Comparison of ENCODE assay signal across 8 mouse cellular contexts in the genomic region with DNA sequence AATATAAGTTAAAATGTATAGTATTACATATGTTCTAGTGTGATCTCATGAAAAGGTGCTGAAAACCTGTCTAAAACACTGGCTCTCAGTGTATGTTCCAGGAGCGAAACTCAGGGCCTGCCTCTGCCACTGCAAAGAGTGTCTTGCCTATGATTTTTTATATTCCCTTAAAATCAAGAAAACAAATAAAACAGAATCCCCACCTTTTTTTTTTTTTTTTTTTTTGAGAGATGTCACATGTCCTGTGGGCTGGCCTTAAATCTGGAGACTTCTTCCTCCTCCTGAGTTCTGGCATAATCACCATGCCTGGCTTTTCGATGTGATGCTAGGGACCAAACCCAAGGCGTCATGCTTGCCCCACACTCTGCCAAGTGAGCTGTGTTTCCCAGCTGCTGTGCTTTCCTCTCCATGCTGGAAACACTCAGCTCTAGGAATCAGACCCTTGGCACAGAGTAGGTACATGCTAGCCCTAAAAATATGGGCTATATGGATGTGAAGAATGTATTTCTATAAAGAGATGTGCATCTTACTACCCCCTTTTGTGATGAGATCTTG. TPM values are rescaled to one million over a fixed set of nuclear protein-coding genes. Genes with fewer than 3 reads are reported as not detected.
DNase-seq lines count a peak whose midpoint lies in the region; ATAC-seq and TF ChIP-seq lines count a peak whose summit lies in the region.

No protein-coding gene starts in this region.

- H3K9me3 ChIP-seq in E14TG2a.4 (ENCODE audit: low read length), result no peaks in the 10 kb centered on the region
- H3K9me3 ChIP-seq in forebrain, embryonic 15.5 days, result no peaks in the 10 kb centered on the region
- no peaks in the 10 kb centered on the region for H3K9me3 ChIP-seq in hindbrain, embryonic 13.5 days

- H3K4me3 ChIP-seq in E14TG2a.4 (replicated peaks; ENCODE audit: low read length), result peak overlapping the region; percentile 53
- H3K4me3 ChIP-seq in forebrain, embryonic 15.5 days, result no peak overlapping the region
- no peak overlapping the region for H3K4me3 ChIP-seq in hindbrain, embryonic 13.5 days

- H3K4me2 ChIP-seq in forebrain, embryonic 15.5 days (replicated peaks), result no peak overlapping the region
- no peak overlapping the region for H3K4me2 ChIP-seq in hindbrain, embryonic 13.5 days

- H3K27ac ChIP-seq in forebrain, embryonic 15.5 days (replicated peaks), result peak overlapping the region; percentile 78
- peak overlapping the region; percentile 60 for H3K27ac ChIP-seq in hindbrain, embryonic 13.5 days

- peaks cover 21% of the 10 kb centered on the region for H3K36me3 ChIP-seq in E14TG2a.4 (ENCODE audit: insufficient read depth, low read length)
- no peaks in the 10 kb centered on the region for H3K36me3 ChIP-seq in forebrain, embryonic 15.5 days
- no peaks in the 10 kb centered on the region for H3K36me3 ChIP-seq in hindbrain, embryonic 13.5 days

- peaks cover 92% of the 10 kb centered on the region for H3K4me1 ChIP-seq in E14TG2a.4 (replicated peaks; ENCODE audit: low read depth, low read length)
- H3K4me1 ChIP-seq in forebrain, embryonic 15.5 days, result peaks cover 33% of the 10 kb centered on the region
- H3K4me1 ChIP-seq in hindbrain, embryonic 13.5 days (replicated peaks), result peaks cover 33% of the 10 kb centered on the region

- no peak for ATAC-seq in cerebellum, adult (ENCODE audit: insufficient number of reproducible peaks, low FRiP score, low TSS enrichment)
- 0 out of 2 replicates have a peak, but pooled peaks have one; percentile 46 for ATAC-seq in forebrain, embryonic 15.5 days (replicated peaks)
- ATAC-seq in hindbrain, embryonic 13.5 days (ENCODE audit: low FRiP score), result no peak
- no peak for ATAC-seq in activated CD4-positive, CD25-positive, alpha-beta regulatory T cell, adult 4 months

- DNase-seq in cerebellum, adult 18-20 months, result peak; percentile 28 to 31
- peak; percentile 13 to 39 for DNase-seq in right cerebral cortex, postnatal 36 days (ENCODE audit: low spot score in 2 of 2)
- DNase-seq in ovary, postnatal 36 days (ENCODE audit: low spot score), result no peak

- 69% methylated on average over 3 of the region's 3 CpGs for WGBS in forebrain, embryonic 15.5 days
- WGBS in hindbrain, embryonic 13.5 days, result 74% methylated on average over 3 of the region's 3 CpGs

- TF ChIP-seq CTCF in E14TG2a.4 (conservative IDR thresholded peaks at IDR 0.05; ENCODE audit: low read length), result no peak

- no peak overlapping the region for H3K9ac ChIP-seq in forebrain, embryonic 15.5 days (replicated peaks)
- 0 out of 2 replicates have a peak overlapping the region, but pooled peaks have one; percentile 3 for H3K9ac ChIP-seq in hindbrain, embryonic 13.5 days

- no peaks in the 10 kb centered on the region for H3K27me3 ChIP-seq in E14TG2a.4 (ENCODE audit: insufficient read depth, low read length)
- H3K27me3 ChIP-seq in forebrain, embryonic 15.5 days, result no peaks in the 10 kb centered on the region
- no peaks in the 10 kb centered on the region for H3K27me3 ChIP-seq in hindbrain, embryonic 13.5 days

RNA-seq across cellular contexts. Expression of a gene that starts 17.0 kb away (rescaled TPM):
- 9.7 and 10.3 TPM in 2 replicates for polyA plus RNA-seq in forebrain, embryonic 15.5 days (2015; fragmentation: Nextera tagmentation; extraction: Ambion mirVana)
- polyA plus RNA-seq in hindbrain, embryonic 13.5 days (2015; fragmentation: Nextera tagmentation; extraction: Ambion mirVana), result 12.0 and 13.1 TPM in 2 replicates
- 10 to 100 TPM; 65.2 to 65.3 TPM for polyA plus RNA-seq in activated CD4-positive, CD25-positive, alpha-beta regulatory T cell, adult 4 months (2017; shearing (Covaris generic))
